Mouse (Mus musculus) spleen, postnatal 36 days (tissue): ENCODE results near the gene Flot1.
A peak's percentile ranks its signal among the peaks of the same experiment; 100 is the strongest.

Source experiments
- DNase-seq, 2 experiments: peaks; one replicate each; pipeline ENCODE4 v3.0.0; 2022; ENCODE audit warnings: low spot score in 2 of 2, mixed read lengths in 1 of 2

Gene Flot1

GRCm38 (mm10) chr17:35810900-35811648 is 12.0 kb upstream of the Flot1 start:
- no peak for DNase-seq

DNA sequence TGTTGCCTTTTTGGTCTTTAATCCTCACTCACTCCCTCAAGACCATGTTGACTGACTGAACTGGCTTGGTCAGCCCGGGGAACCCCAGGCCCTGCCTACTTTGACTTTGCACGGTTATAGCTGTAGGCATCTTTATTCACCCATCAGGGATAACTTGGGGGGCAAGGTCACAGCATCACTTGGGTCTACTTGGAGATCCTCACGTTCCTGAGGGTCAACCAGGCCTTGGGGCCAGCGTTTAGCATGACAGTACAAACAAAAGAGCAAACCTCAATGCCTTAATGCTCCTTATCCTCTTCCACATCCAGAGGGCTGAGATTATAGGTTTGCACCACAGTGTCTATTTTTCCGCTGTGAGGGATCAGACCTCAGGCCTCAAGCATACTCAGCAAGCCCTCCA is 10.7 kb upstream of the Flot1 start:
- no peak for DNase-seq

DNA sequence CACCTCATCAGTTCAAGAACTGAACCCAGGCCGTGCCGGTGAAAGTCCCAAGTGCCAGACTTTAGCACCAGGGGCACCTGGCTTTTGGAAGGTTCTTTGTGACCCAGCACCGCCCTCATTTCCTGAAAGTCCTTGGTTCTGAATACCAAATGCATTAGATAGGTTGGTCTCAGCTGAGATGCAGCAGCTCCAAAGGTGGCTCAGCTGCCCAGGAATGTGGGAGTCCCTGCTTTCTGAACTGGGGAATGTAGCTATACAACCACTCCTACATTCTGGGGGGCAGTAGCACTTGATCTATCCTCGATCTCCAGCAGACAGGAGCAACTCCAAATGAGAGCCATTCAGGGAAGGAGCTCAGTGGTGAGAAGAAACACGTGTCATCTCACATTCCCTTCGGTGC is 10.3 kb upstream of the Flot1 start:
- no peak for DNase-seq

GRCm38 (mm10) chr17:35813245-35813647 is 9.8 kb upstream of the Flot1 start:
- peak; percentile 47 to 63 for DNase-seq

DNA sequence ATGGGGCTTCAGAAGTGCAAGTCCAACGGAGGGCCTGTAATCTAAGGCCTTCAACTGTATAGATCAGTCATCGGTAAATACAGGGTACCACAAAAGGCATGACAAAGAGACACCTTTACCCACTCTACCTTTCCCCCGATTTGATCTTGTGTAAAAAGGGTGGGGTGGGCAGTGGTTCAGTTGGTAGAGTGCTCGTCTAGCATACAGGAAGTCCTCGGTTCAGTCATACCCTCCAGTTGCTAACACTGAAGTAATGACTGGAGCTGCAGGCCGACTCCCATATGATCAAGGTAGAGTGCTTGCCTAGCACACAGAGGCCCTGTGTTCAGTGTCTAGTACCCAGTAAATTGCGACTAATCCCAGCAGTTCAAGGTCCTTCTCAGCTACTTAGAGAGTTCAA is 9.4 kb upstream of the Flot1 start:
- DNase-seq, result no peak

DNA sequence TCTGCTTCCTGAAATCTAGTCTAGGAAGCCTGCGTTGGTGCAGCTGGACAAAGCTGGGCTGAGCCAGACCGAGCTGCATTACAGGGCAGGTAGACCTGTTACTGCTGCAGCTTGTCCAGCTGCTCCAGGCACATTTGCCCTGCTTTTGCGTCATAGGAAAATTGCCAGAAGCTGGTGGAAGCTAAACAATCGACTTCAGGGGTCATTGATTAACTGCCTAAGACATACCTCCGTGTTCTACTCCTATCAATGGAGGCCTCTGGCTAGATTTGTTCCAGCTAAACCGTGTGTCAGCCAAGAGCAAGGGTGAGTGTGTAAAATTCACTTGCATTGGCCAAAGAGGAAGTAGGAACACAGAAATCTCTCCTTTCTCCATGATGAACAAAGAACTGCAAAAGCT is 8.4 kb upstream of the Flot1 start:
- DNase-seq, result no peak

DNA sequence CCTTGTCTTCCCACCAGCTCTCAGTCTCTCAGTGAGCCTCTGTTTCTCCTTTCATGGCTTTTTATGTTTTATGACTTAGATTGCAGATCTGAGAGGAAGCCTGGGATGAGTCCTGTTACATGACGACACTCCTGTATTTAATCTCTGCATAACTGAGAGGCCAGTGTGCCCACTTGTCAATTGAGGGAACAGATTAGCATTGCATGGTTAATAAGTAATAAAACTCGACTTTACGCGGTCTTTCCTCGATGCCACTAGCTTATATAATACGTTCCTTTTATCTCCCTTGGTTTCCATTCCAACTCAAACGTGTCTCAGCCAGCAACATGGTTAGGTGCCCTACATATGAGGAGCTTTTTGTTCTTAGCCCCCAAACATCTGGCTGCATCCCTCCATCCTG is 7.2 kb upstream of the Flot1 start:
- DNase-seq, result no peak

DNA sequence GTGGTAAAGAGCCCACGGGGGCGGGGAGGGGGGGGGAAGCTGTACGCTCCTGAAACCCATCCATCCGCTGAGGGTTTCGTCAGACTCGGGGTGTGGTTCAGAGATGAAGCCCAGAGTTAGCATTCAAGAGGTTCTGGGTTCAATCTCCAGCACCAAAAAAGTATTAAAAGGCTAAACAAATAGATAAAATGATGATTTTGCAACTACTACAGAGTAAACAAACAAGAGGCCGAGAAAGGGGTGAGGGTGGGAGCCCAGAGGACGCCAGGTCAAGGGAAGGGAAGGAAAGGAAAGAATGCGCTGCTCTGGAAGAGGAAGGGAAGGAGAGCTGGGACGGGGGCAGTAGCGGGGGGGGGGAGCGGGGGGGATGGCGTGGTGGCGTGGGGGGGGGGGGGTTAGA is 6.3 kb upstream of the Flot1 start:
- no peak for DNase-seq

GRCm38 (mm10) chr17:35817226-35817625 is 5.8 kb upstream of the Flot1 start:
- no peak for DNase-seq

- no peak for DNase-seq
Observed at GRCm38 (mm10) chr17:35820111-35820510, 2.9 kb upstream of the Flot1 start.

DNA sequence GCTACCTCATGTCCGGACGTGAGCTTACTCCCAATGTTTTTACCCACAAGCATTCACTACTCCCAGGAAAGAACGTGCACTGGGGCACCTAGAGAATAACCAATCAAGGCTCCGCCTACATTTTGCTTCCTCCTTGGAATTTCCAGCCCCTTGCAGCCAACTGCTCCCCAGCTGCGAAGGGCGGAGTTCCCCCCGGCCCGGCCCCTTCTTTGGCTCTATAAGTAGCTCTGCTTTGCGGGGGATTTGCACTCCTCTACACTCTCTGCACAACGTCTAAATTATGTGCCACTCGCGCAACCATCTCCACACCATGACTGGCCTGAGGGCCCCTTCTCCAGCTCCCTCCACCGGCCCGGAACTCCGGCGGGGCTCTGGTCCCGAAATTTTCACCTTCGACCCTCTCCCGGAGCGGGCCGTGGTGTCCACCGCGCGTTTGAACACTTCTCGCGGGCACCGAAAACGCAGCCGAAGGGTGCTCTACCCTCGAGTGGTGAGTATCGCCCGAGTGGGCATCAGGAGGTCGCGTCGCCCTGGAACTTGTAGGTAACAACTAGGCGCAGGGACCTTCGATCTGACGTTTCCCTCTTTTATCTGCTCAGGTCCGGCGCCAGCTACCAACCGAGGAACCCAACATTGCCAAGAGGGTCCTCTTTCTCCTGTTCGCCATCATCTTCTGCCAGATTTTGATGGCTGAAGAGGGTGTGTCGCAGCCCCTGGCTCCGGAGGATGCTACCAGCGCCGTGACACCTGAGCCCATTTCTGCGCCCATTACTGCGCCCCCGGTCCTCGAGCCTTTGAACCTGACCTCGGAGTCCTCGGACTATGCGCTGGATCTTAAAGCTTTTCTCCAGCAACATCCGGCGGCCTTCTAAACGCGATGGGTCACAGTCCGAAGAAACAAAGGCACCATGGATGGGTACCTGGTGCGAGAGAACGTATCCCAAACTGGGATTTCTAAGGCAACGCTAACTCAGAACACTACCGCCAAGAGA is 1.3 kb upstream of the Flot1 start, which contains the start of gene Ier3:
Gene Ier3, plus strand, starts transcription at position 246 of the 992 bp plus-strand sequence.
- peak; percentile 57 to 68 for DNase-seq

DNA sequence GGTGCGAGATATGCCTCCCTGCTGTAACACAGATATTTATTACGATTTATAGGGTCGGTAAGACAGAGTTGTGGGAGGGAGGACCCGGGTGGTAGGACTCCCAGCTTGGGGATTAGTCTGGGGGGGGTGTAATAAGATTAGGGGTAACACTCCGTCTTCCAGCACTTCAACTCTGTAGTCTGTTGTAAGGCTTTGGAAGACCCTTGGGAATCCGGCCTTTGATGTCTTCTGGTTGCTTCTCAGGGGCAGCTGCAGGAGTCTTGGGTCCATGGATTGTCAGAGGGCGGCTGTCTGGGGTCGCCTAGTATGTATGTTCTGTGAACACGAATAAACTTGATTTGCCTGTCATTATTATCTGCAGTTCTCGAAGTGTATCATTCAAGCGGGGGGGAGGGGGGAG is 466 bp upstream of the Flot1 start:
- no peak for DNase-seq

- DNase-seq, result no peak
Observed at GRCm38 (mm10) chr17:35824402-35824801, 1.4 kb downstream of the Flot1 start.

GRCm38 (mm10) chr17:35825109-35825850 is 2.2 kb downstream of the Flot1 start:
- DNase-seq, result no peak

DNA sequence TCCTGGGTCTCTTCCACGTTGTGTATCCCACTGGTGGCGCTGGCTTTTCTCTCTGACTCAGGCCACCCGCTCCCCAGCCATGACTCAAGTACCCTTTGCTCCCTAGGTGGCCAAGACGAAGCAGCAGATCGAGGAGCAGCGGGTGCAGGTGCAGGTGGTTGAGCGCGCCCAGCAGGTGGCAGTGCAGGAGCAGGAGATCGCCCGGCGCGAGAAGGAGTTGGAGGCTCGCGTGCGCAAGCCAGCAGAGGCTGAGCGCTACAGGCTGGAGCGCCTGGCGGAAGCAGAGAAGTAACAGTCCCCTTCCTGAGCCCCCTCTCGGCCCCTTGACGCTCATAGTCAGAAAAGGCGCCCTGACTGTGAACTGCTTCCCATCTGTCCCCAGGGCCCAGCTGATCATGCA is 6.7 kb downstream of the Flot1 start:
- DNase-seq, result peak; percentile 87 to 88

- no peak for DNase-seq
Observed at GRCm38 (mm10) chr17:35832400-35833238, 9.6 kb downstream of the Flot1 start.

DNA sequence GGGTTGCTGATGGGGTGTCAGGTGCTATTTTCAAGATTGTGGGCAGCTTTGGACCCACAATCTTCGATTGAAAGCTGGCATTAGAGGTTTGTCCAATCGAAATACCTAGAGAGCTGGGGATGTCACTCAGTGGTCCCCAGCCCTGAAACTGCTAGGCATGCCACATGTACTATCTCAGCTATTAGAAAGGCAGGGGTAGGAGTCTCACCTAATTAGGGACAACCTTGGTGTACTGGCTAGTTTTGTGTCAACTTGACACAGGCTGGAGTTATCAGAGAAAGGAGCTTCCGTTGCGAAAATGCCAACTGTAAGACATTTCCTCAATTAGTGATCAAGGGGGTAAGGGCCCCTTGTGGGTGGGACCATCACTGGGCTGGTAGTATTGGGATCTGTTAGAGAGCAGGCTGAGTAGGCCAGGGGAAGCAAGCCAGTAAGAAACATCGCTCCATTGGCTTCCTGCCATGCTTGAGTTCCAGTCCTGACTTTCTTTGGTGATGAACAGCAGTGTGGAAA is 10.3 kb downstream of the Flot1 start:
- no peak for DNase-seq

DNA sequence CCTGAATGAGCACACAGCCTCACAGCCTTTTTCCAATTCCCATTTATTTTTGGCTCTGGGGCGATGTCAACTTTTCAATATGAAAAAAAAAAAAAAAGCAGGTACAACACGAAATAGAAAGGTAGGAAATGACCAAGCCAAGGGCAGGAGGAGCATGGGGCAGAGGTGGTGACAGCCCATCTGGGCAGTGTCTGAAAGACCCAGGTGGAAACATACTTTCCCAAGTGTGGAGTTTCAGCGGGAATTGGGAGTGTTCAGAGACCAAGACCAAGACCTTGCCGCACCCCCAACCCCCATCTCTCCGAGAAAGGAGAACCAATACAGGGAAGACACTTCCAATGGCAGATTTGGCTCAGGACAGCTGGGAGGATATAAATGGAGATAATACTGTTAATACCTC is 10.9 kb downstream of the Flot1 start:
- no peak for DNase-seq

GRCm38 (mm10) chr17:35834696-35835422 is 11.8 kb downstream of the Flot1 start:
- DNase-seq, result no peak
